Mouse (Mus musculus): Measurements from ENCODE around the gene Fam47c.

Gene Fam47c

DNA sequence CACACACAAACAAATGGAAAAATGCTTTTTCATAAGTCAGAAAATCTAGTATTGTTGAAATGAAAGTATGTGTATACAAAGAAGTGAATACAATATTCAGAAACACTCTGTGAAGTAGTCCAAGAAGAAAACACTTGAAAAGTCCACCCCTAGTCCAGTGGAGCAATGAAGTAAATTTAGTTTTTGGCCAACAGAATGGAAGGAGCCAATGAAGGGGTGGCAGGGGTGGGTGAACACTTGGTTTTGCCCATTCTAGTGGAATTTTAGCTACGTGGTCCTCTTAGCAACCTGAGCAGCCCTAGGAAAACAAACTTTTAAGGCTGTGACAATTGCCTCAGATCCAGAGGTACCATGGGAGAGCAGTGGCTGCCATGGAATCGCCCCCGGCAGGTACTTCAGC is at the start of gene Fam47c:
Fam47c (plus strand) TSS at position 301 of the 400 bp plus-strand sequence.
- no peak for DNase-seq (ENCODE audit: low read depth)

DNA sequence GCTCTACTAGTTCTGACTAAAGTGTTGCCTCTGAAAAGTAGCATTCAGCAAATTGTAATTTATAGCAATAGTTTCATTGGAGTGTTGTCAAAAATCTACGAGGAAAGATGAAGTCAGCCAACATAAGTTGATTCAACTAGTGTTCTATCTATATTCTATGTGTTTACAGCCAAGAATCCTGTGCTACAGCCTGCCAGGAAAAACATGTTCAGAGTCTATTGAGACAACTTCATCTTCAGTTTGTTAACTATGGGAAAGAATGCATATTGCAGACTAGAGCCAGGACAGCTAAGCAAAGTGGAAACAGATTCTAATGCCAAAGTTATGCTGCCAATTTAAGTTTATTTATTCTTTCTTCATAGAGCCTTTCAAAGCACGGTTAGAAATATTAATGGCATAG is 31.8 kb downstream of the Fam47c start:
- DNase-seq (ENCODE audit: low read depth), result no peak

DNA sequence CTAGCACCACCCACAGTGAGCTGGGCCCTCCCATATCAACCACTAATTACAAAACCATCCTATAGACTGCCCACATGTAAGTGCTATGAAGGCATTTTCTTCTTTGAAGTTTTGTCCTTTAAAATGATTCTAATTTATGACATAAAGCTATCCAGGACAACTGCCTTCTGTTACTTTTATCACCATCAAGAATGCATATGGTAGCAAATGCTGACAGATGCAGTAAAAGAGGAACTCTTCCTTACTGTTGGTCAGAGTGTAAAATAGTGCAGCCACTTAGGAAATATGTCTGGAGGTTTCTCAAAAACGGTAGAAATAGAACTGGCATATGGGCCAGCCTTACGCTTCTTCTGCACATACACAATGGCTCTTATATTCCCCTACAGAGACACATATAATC is 39.5 kb downstream of the Fam47c start:
- DNase-seq (ENCODE audit: low read depth), result no peak
